Mouse (Mus musculus): ENCODE measurements around the gene Gbf1.

Gbf1 gene

GRCm38 (mm10) chr19:46328081-46329030, 176.0 kb downstream of the Gbf1 start, which contains the start of gene Fbxl15:
Gene Fbxl15, plus strand, starts transcription at chr19:46328184.
- DNase-seq (ENCODE audit: low spot score in 2 of 2), result peak; percentile 83 to 93

GRCm38 (mm10) chr19:46329031-46329641, 176.8 kb downstream of the Gbf1 start:
- no peak for DNase-seq (ENCODE audit: low spot score in 2 of 2)

GRCm38 (mm10) chr19:46329951-46330350, 177.6 kb downstream of the Gbf1 start:
- DNase-seq (ENCODE audit: low spot score in 2 of 2), result peak; percentile 67 to 81

GRCm38 (mm10) chr19:46330696-46331095, 178.4 kb downstream of the Gbf1 start:
- DNase-seq (ENCODE audit: low spot score in 2 of 2), result no peak

DNA sequence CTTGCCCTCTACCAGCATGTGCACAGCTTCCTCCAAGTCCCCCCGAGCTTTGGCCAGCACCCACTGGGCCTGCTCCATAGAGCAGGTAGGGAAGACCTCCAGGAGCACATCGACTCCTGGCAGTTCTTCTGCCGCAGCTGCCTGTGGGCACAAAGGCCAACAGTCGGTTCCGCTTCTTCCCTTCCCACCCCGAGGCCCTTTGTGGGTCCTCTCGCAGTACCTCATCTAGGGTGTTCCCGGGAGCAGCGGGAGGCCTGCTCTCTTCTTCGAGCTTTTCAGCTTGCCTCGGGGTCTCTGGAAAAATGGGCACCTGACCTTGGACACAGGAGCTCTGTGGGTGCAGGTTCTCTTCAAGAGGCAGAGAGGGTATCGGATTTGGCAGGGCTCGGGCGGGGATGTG, 179.0 kb downstream of the Gbf1 start:
- no peak for DNase-seq (ENCODE audit: low spot score in 2 of 2)

DNA sequence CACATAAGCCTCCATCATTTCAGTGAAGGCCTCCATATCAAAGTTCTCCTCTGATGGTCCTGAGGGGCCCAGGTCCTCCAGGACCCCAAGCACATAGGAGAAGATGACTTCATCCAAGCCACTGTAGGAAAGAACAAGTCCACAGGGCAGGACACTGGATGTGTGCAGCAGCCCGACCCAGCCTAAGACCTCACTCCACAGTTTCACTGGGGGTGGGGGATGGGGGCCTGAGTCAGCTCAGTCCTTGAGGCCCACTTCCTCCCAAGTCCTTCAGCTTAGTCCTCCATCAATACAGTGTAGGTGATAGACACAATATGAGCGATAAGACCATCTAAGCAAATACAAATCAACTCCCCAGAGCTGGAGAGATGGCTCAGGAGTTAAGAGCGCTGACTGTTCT, 179.6 kb downstream of the Gbf1 start:
- no peak for DNase-seq (ENCODE audit: low spot score in 2 of 2)

- DNase-seq (ENCODE audit: low spot score in 2 of 2), result no peak
Measured at GRCm38 (mm10) chr19:46332721-46333339, 180.5 kb downstream of the Gbf1 start.

- no peak for DNase-seq (ENCODE audit: low spot score in 2 of 2)
Measured at GRCm38 (mm10) chr19:46333906-46334305, 181.6 kb downstream of the Gbf1 start.
